Mouse (Mus musculus) bone marrow, adult 2 months (tissue): ENCODE results near the gene Skil. TPM values are rescaled to one million over a fixed set of nuclear protein-coding genes. Genes with fewer than 3 reads are reported as not detected.

ENCODE experiments used
- H3K27ac ChIP-seq: fragments of 200-500 bp; 2 replicates; pipeline ENCODE4 v1.5.1; 2012; ENCODE audit warnings: low read depth, mild to moderate bottlenecking, control low read depth, inconsistent platforms, low read length; ENCODE audit not compliant: control insufficient read depth, poor library complexity, insufficient read depth
- H3K4me1 ChIP-seq: fragments of 200-500 bp; 2 replicates; pipeline ENCODE4 v1.6.1; 2011; ENCODE audit warnings: low read length; ENCODE audit not compliant: control insufficient read depth, insufficient read depth
- H3K4me3 ChIP-seq: fragments of 200-500 bp; replicated peaks from 2 replicates; pipeline ENCODE3; 2011; ENCODE audit warnings: mild to moderate bottlenecking, low read depth, low read length, control low read depth; ENCODE audit not compliant: control insufficient read depth
- CTCF ChIP-seq: fragments of 200-500 bp; IDR thresholded peaks from 2 replicates; pipeline ENCODE4 v1.5.1; 2011; ENCODE audit warnings: low read length, control low read depth; ENCODE audit not compliant: control insufficient read depth, insufficient read depth
- POLR2A ChIP-seq: fragments of 200-500 bp; IDR thresholded peaks from 2 replicates; pipeline ENCODE4 v1.6.1; 2011; ENCODE audit warnings: low read depth, mild to moderate bottlenecking, control low read depth, low read length, borderline replicate concordance; ENCODE audit not compliant: control insufficient read depth
- WGBS: fragments of 180-500 bp; shearing (Covaris S2); methylation state at CpG from one replicate; pipeline ENCODE4 v1.1.7; 2018; 5-methylcytosine and 5-hydroxymethylcytosine counted together
- polyA plus RNA-seq: library from polyadenylated mRNA; stranded (reverse); fragments of >200 nt; gene quantifications from 2 replicates; pipeline ENCODE4 v1.2.4, GENCODE M21; 2011; ENCODE audit warnings: low replicate concordance; ENCODE audit not compliant: missing spikeins, insufficient read depth, insufficient read length

Gene Skil
- polyA plus RNA-seq, result 1.4 and 2.9 TPM in 2 replicates

GRCm38 (mm10) chr3:31094531-31095178, at the start of gene Skil:
Gene Skil (plus strand): TSS chr3:31095058.
- TF ChIP-seq POLR2A, result peak; percentile 28; the same call in 1 of the 2 replicates
- TF ChIP-seq CTCF, result no peak
- peaks cover 3% of the 10 kb centered on the region for H3K4me1 ChIP-seq
- H3K27ac ChIP-seq, result peak within 1 kb of the TSS; percentile 100
- peak within 1 kb of the TSS; percentile 75 for H3K4me3 ChIP-seq
- under 1% methylated on average over 103 of the region's 109 CpGs for WGBS

GRCm38 (mm10) chr3:31047263-31047662, 47.6 kb upstream of the Skil start:
- Histone ChIP-seq H3K4me1 (no peaks in the 10 kb centered on the region), H3K4me3 (no peak overlapping the region), H3K27ac (no peak overlapping the region)
- TF ChIP-seq CTCF, result no peak
- WGBS, result 64% methylated on average over 3 of the region's 3 CpGs

- TF ChIP-seq POLR2A (no peak), CTCF (no peak)
- H3K4me1 ChIP-seq, result no peaks in the 10 kb centered on the region
- no peak overlapping the region for H3K27ac ChIP-seq
- 73% methylated on average over 5 of the region's 5 CpGs for WGBS
- no peak overlapping the region for H3K4me3 ChIP-seq
Measured at GRCm38 (mm10) chr3:31049087-31049486, 45.8 kb upstream of the Skil start.

- Histone ChIP-seq H3K4me1 (no peaks in the 10 kb centered on the region), H3K27ac (no peak overlapping the region), H3K4me3 (no peak overlapping the region)
- TF ChIP-seq CTCF (no peak), POLR2A (no peak)
- 56% methylated on average over 7 of the region's 7 CpGs for WGBS
Measured at GRCm38 (mm10) chr3:31050375-31050774, 44.5 kb upstream of the Skil start.

- H3K4me3 ChIP-seq, result no peak overlapping the region
- no peak overlapping the region for H3K27ac ChIP-seq
- no peak for TF ChIP-seq CTCF
- no peak for TF ChIP-seq POLR2A
- no peaks in the 10 kb centered on the region; the same call in 1 of the 2 replicates for H3K4me1 ChIP-seq
- WGBS, result 87% methylated on average over 9 of the region's 9 CpGs
Measured at GRCm38 (mm10) chr3:31051730-31052129, 43.1 kb upstream of the Skil start.

- no peak for TF ChIP-seq POLR2A
- no peak for TF ChIP-seq CTCF
- Histone ChIP-seq H3K27ac (no peak overlapping the region), H3K4me3 (no peak overlapping the region), H3K4me1 (no peaks in the 10 kb centered on the region; the same call in 1 of the 2 replicates)
- WGBS, result 90% methylated on average over 9 of the region's 9 CpGs
Measured at GRCm38 (mm10) chr3:31053191-31053590, 41.7 kb upstream of the Skil start.

- no peaks in the 10 kb centered on the region; the same call in 1 of the 2 replicates for H3K4me1 ChIP-seq
- no peak overlapping the region for H3K4me3 ChIP-seq
- H3K27ac ChIP-seq, result no peak overlapping the region
- WGBS, result 85% methylated on average over 8 of the region's 8 CpGs
- TF ChIP-seq CTCF (no peak), POLR2A (no peak)
Measured at GRCm38 (mm10) chr3:31054888-31055287, 40.0 kb upstream of the Skil start.

GRCm38 (mm10) chr3:31056047-31056650, 38.7 kb upstream of the Skil start:
- H3K27ac ChIP-seq, result no peak overlapping the region
- 17% methylated on average over 17 of the region's 17 CpGs for WGBS
- H3K4me3 ChIP-seq, result peak overlapping the region; percentile 55
- peaks cover 1% of the 10 kb centered on the region for H3K4me1 ChIP-seq
- no peak for TF ChIP-seq POLR2A
- TF ChIP-seq CTCF, result 0 out of 2 replicates have a peak, but pooled peaks have one; percentile 6
